Mouse (Mus musculus): Measurements from ENCODE around the gene Tmem59. TPM values are rescaled to one million over a fixed set of nuclear protein-coding genes. Genes with fewer than 3 reads are reported as not detected.

The Tmem59 gene
- polyA plus RNA-seq, 1 experiment from 2014 or later, result 221 TPM

Other genes starting within 250 kb of the Tmem59 start
- gene Mrpl37, start 111.5 kb upstream of the Tmem59 start, polyA plus RNA-seq (2014; fragmentation: Nextera tagmentation; extraction: Ambion mirVana), result 122 and 128 TPM in 2 replicates
- 5.7 and 5.9 TPM in 2 replicates for gene Cyb5rl, start 111.4 kb upstream of the Tmem59 start, polyA plus RNA-seq (2014; fragmentation: Nextera tagmentation; extraction: Ambion mirVana)
- gene Cdcp2, start 81.5 kb upstream of the Tmem59 start, polyA plus RNA-seq (2014; fragmentation: Nextera tagmentation; extraction: Ambion mirVana), result not detected in 2 replicates
- gene Tceanc2, start 717 bp downstream of the Tmem59 start, polyA plus RNA-seq (2014; fragmentation: Nextera tagmentation; extraction: Ambion mirVana), result 23.0 and 32.3 TPM in 2 replicates
- not detected in 2 replicates for gene Ldlrad1, start 30.8 kb downstream of the Tmem59 start, polyA plus RNA-seq (2014; fragmentation: Nextera tagmentation; extraction: Ambion mirVana)
- 40.7 and 41.1 TPM in 2 replicates for gene Lrrc42, start 75.1 kb downstream of the Tmem59 start, polyA plus RNA-seq (2014; fragmentation: Nextera tagmentation; extraction: Ambion mirVana)
- 14.8 and 16.0 TPM in 2 replicates for gene Hspb11, start 75.2 kb downstream of the Tmem59 start, polyA plus RNA-seq (2014; fragmentation: Nextera tagmentation; extraction: Ambion mirVana)
- gene Dio1, start 128.8 kb downstream of the Tmem59 start, polyA plus RNA-seq (2014; fragmentation: Nextera tagmentation; extraction: Ambion mirVana), result 0.12 TPM in 1 of 2 replicates, not detected in the other
- 39.0 and 45.5 TPM in 2 replicates for gene Yipf1, start 136.0 kb downstream of the Tmem59 start, polyA plus RNA-seq (2014; fragmentation: Nextera tagmentation; extraction: Ambion mirVana)
- 47.4 and 53.2 TPM in 2 replicates for gene Ndc1, start 189.4 kb downstream of the Tmem59 start, polyA plus RNA-seq (2014; fragmentation: Nextera tagmentation; extraction: Ambion mirVana)